Mouse (Mus musculus) adrenal gland, adult (tissue): ENCODE measurements at regions not wholly inside any gene's neighbourhood (a gene's known extent, or its start where the extent isn't known, plus 50 kb on each side); places are given as distances from the start of the nearest gene placed in this dataset.
A peak's percentile ranks its signal among the peaks of the same experiment; 100 is the strongest.

ENCODE experiments used
- DNase-seq, 2 experiments: peaks; one replicate each; pipeline ENCODE4 v3.0.0; 2022 to 2023; ENCODE audit warnings: low spot score in 1 of 2; ENCODE audit not compliant: inconsistent age in 2 of 2

DNA sequence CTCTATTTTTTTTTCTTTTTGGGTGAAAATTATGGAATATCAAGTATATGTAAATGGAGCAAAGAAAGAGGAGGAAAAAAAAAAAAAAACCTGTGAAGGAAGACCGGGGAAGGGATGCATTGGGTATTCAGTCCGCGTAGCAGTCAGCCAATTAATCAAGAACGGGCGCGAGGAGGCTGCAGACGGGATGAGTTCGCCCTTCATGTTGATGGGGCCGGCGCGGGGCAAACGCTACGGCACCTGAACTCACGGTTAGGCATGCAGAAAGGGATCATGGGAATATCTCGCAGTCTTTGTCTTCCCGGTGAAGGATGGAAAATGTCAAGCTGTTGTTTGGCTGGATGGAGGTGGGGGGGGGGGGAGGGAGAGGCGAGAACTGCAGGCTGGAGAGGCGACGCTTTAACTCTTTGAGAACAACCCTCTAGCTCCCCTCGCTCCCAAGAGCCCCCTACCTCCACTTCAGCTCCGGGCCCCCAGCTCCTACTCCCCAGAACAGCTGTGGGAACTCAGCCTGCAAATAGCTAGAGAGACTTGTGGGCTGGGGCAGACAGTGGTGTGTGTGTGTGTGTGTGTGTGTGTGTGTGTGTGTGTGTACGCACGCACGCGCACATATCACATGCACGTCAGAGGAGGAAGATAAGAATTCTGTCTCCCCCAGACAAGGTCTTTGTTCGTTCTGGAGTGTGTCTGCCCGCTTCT is 210.7 kb downstream of the Gm26897 start:
- DNase-seq: no peak

DNA sequence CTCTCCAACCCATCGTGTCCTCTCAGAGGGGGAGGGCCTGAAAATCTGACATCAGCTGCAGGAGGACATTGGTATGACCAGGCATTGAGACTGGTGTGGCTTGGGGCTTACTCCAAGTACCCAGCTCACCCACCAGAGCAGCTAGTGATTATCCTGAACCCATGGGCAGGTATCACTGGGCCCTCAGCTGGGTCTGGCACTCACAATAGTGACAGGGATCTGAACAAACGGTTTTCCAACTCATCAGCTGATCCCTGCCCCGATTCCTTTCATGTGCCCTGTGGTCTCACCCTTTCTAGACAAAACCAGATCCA is 211.2 kb downstream of the Gm26897 start:
- no peak for DNase-seq

DNA sequence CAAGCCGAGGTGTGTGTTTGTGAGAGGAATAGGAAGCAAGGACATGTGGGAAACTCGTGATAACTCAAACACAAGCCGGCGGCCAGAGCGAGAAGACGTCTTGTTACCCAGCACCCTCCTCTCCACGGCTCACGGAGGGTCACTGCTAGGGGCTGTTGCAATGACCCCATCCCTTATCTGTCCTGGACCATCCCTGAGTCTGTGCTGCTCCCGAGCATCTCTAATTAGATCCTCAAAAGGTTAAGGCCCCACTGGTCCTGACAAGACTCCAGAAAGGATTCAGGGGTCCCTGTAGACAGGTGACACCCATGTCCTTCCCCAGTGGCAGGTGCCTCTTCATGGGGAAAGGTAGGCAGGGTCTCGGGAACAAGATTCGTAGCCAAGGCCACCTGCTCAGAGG is 212.6 kb downstream of the Gm26897 start:
- DNase-seq: no peak

DNA sequence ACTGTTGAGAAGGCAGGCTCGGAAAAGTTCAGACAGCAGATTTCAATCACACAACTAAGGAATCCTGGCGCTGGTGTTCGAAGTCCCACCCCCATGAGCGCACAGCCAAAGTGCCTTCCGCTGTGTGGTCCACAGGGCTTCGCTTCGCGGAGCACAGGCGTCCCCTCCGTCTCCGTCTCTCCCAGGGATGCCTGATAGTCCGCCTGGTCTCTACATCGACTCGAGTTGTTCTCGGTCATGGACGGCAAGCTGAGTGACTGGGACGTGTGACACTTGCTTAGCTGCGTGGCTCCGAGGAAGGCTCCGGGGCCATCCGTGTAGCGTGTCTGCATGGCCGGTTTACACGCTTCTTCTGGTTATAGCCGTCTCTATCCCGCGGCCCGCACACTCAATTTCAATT is 224.0 kb downstream of the Gm26897 start:
- no peak for DNase-seq

DNA sequence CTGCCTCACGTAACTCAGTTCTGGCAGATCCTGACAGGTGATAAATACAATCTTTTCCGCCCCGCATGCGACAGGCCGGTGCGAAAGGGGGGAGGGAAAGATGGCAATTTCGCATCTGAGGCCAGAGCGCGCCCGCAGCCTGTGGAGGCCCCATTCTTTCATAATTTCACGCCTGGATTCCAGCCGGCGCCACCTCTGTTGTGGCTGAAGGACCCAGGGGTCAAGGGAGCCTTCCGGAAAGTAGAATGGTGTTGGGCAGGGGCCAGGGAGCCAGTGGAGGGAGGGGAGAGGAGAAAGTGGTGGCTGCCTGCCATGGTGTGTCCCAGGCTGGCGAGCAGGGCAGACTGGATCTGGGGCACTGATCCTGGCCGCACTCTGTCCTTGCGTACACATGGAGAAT is 224.5 kb downstream of the Gm26897 start:
- peak in 1 of 2 experiments; percentile 58 for DNase-seq

DNA sequence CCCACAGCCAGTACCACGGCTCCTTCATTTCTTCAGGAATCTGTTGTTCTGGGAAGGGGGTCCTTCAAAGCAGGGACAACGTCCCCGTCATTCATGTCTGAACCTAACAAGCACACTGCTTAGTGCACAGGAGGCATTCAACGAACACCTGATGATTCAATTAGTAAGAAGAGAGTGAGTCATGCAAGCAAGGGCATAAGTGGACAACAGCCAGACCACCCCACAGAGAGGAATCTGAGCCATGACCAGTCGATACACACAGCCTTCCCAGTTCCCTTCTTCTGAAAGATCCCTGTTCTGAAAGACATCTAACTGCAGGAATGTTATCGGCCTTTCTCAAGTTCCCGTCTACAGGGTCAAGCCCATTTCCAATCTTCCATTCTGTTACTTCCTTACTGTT is 231.6 kb downstream of the Gm26897 start:
- DNase-seq: no peak

DNA sequence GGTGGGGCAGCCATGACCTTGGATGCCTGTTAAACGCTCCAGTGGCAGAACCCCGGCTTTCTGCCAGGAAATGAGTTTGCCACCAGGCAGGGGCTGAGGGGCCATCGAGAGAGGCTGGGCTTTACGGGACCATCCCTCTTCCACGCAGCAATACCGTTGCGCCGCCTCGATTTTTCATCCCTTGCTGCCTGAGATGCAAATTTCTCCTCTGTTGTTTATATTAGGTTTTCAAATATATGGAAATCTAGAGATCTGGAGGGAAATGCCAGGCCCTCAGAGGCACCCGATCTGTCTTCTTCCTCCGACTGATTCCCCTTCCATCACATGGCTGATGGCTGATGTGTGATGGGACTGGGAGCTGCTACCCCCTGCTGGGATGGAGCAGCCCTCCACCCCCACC is 234.4 kb downstream of the Gm26897 start:
- DNase-seq: no peak

DNA sequence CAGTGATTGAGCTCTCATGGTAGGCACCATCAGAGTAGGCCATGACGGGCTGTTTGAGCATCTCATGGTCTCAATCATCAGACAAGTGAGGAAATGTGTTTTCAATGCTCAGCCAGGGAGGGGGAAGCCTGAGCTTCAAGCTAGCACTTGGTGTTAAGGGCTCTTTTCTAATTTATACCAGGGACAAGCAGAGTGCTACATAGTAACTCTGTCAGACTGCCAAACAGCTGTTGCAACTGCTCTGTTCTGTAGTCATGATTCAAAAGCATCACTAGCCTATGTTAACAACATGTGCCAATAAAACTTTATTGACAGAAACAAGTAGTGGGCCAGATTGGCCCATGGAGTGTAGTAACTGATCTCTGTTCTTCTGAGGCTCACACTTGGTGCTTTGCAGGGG is 235.0 kb downstream of the Gm26897 start:
- no peak for DNase-seq

DNA sequence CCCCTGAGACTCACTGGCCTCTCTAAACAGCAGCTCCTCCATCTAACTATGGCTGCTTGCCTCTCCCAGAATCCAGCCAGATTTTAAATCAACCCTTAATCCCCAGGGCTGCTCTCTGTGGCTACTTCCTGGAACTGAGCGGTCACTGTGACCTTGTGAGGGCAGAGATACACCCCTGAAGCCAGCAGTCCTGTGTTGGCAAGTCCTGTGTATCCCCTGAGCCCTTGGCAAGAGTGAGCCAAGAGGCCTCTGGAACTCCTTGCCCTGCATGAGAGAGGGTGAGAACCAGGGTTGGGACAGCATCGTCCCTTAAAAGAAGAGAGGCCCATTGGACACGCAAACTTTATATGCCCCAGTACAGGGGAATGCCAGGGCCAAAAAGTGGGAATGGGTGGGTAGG is 237.5 kb downstream of the Gm26897 start:
- peak in 1 of 2 experiments; percentile 46 for DNase-seq

DNA sequence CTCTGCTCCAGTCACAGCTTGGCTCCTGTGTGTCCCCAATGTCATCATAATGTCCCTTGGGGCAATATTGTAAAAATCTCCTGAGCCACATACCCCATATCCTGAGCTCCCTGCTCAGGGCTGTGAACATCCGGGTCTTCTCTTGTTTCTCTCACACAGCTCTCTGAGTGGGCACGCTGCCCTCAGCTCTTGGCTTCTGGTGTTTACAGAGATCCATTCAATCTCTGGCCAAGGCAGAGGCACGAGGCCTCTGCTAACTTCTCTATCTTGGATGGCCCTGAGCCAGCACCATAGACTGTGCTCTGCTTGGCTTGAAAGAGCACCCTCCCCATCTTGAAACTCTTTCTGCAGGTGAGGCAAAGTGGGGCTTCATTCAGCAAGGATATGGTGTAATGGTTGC is 238.2 kb downstream of the Gm26897 start:
- peak in 1 of 2 experiments; percentile 27 for DNase-seq

DNA sequence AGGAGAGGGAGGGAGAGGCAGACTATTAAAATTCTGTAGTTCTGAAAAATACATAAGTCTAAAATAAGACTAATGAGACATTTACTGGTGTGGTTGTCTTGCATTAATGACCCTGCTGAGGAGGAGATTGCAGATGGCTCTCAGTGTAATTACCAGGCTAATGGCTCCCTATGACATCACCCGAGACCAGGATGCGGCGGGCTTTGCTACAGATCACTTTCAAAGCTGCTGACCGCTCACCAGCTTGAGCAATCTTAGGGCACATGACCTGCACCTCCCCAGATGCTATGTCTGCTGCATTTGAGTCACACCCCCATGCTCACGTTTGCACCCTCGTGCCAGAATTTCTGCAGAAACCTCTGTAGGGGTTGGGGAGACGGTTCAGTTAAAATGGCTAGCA is 242.0 kb downstream of the Gm26897 start:
- DNase-seq: no peak

DNA sequence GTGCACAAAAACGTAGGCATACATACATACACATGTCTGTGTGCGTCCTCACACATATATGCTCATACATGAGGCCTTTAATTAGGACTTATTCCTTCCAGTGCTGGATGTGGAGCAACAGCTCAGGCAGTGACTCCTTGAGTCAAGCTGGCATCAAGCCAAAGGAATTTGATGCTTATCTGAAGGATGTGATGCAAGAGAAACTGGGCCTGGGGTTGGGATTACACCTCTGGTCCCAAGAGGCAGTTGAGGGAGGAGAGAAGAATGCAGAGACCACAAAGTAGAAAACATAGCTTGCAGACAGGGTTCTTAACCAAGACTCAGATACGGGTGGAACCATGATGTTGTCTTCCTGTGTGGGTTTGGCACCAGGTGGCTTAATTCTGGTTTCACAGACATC is 245.9 kb downstream of the Gm26897 start:
- no peak for DNase-seq

DNA sequence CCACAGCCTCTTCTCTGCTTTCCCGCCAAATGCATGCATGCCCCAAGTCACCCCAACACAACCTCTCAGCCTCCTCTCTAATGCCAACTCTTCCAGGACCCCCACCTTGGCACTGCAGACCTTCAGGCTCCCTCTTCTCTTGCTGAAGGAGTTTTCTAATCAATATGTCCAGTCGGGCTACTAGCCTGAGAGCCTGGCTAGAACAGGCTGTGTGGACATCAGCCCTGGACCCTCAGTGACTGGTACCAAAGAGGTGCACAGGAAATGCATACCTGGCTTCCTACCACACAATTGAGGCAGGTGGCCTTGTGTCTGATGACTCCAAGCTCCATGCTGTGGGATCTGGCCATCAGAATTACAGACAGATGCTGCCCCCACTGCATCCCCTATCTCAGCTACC is 248.4 kb downstream of the Gm26897 start:
- no peak for DNase-seq

DNA sequence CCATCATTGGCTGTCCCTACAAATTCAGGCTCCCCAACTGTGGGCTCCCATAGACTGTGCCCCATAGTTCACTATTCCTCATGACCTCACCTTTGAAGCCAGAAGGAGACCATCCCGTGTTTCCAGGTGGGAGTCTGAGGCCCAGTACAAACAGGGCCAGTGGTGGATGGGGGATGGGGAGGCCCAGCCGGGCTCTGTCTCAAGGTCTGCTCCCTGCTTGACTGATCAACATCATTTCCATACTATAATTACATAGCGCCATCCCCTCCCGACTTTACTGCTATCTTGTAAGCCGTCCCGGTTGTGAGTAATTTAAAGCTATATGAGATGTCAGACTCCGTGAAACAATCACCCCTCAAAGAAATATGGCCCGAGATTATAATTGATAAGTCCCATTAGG is 252.3 kb downstream of the Gm26897 start:
- no peak for DNase-seq

DNA sequence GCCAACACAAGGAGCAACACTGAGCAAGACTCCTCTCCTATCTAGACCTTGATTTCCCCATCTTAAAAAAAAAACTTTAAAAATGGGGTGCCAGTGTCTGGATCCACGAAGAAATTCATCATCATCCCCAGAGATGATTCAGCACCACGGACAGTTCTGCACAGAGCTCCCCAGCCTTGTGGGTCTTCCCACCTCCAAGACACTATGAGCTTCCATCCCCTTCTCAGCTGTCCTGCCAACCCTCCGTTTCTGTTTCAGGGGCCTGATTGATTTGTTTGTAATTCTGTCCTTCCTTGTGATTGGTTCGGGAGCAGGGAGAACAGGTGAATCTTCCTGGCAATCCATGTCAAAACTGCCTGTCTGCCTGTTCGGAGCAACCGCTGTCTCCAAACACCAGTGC is 253.3 kb downstream of the Gm26897 start:
- DNase-seq: no peak

DNA sequence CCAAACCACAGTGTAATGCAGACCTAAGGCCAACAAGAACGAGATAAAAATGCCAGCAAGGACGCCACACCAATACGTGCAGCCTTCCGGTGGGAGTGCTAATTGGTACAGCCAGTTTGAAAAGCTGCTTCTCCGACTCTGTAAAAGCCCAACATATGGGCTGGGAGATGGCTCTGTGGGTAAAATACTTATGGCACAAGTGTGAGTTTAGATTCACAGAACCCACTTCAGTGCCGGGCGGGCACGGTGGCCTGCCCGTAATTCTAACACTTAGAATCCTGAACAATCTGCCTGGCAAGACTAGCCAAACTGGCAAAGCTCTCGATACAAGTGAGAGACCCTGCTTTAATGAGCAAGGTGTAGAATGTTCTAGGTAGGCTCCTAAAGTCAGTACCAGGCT is 258.1 kb downstream of the Gm26897 start:
- DNase-seq: no peak

DNA sequence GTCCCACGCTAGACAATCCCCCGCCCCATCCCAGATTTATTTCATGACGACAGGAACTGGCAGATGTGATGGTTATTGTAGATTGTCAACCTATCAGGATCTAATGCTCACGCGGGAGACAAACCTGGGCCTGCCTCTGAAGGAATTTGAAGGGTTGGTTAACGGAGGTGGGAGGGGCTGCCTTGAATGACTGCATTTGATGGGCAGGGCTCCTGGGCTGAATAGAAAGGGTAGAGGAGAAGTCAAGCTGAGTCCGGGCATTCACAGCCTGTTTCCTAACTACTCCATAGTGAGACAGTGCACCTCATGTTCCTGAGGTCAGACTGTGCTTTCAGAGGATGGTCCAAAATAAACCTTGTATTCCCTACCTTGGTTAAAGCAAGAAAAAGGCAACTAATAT is 259.1 kb downstream of the Cryba4 start:
- no peak for DNase-seq

DNA sequence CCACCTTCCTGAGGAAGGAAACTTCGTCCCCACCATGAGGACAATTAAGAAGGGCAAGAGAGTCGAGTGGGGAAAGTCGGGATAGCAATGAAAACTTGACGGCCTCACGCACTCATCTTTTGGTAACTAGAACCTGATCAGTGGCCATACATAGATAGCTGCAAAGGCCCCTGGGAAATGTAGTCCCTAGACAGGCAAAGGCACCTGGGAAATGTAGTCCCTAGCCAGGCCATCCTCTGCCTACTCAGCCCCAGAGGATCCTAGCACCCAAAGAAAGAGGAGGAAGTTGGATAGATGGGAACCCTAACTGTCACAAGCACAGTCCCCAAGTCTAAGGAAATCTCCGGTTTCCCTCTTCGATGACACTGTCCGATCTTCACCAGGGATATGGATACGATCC is 258.4 kb downstream of the Cryba4 start:
- no peak for DNase-seq

DNA sequence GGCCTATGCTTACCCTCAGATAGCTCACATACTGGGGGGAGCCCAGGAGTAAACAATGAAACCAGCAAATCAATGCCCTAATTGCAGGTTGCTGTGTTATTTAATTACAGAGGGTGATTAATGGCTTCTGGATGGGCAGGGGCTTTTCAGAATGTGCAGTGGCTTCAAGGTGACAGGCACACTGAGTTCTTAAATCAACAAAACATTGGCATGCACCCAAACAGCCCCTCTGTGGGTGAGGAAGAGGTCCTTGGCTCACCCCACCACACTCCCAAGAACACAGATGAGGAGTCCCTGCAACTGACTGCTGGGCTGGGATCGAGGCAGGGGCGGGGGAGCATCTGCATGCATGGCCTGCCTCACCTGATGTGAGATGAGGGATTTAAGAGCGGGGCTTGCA is 255.5 kb downstream of the Cryba4 start:
- no peak for DNase-seq

DNA sequence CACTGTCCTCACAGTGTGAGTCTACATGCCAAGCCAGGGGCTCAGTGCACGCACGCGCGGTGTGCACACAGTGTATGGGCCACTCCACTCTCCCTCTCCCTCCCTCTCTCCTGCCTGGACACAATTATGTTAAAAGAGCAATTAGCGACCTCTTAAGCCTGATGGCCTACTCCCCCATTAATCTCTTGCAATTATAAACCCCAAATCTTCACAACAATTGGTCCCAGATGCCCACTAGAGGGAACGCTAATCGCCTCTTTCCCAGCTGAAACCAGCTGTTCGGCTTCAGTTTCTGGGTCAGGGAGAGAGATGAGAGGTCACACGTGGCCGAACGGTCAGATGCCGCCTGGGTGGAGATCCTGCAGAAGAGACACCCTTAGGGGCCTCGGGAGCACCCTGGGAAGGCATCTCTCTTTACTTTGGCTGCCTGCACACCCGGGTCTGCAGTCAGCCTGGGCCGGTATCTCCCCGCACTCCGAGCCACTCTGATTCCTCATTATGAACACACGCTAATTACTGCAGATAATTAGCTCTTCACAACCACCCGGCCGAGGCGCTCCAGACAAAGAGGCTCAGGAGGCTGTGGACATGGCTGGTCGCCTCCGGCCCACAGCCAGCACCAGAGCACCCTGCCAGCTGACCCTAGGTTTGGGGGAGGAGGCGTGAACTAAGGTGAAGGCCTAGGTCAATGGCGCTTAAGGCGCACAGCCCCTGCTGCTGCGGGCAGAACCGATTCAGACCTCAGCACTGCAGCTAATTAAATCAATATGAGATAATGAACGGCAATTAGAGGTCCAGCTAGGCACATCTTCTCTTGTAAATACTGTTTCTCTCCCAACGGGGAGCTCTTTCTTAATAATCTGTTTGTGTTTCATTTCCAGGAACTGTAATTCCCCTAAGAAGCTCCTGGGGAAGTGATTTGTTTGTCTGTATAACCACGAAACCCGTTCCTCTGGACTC is 250.3 kb downstream of the Cryba4 start:
- peak in 1 of 2 experiments; percentile 29 for DNase-seq

DNA sequence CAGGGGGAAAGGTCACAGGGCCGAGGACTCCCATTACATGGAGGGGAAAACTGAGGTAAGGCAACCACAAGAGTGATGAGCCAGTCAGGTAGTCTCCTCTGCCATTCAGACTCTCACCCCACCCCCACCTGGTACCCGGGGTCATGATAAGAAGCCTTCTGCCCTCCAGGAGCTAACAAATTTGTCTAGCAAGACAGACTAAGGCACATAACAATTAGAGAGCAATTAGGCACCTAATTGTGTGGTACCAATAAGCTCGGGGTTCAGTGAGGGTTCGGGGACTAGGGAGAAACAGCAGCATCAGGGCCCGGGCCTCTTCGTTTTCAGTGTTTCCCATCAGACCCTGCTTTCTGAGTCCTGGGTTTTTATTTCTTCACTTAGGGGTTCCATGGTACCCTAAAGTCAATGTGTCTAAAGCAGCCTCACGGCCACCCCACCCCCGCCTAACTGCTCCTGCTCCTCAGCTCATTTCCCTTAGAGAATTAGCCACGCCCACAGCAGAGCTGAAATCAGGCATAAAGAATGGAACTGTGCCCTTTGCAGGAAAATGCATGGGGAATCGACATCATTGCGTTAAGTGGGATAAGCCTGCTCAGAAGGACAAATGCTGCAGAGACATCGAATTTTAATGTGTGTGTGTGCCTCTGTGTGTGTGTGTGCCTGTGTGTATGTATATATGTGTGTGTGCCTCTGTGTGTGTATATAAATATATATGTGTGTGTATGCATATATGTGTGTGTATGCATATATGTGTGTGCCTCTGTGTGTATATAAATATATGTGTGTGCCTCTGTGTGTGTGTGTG is 249.3 kb downstream of the Cryba4 start:
- DNase-seq: no peak

DNA sequence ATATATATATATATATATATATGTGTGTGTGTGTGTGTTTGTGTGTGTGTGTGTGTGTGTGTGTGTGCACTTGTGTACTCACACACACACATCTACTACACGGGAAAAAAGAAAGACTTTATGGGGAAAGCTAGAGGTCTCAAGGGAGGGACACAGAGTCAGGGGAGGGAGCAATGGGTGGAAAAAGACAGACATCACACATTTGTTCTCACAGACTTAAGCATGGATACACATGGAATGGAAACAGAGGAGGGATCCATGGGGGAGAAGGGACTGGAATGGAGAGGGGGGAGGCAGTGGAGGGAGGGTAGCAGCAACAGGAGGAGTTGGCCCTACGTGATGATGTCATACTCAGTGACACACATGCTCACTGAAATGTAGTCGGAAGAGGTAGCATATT is 248.3 kb downstream of the Cryba4 start:
- DNase-seq: no peak
